Mouse (Mus musculus) heart, adult 2 months (tissue): ENCODE results near the gene Pacsin2. TPM values are rescaled to one million over a fixed set of nuclear protein-coding genes. Genes with fewer than 3 reads are reported as not detected.

Experiments
- DNase-seq, 2 experiments: peaks; one replicate each; pipeline ENCODE4 v3.0.0; 2021
- H3K27ac ChIP-seq: fragments of 200-600 bp; 2 replicates; pipeline ENCODE4 v1.8.1; 2022
- H3K27me3 ChIP-seq: fragments of 200-500 bp; 2 replicates; pipeline ENCODE4 v1.6.1; 2012; ENCODE audit warnings: mild to moderate bottlenecking, low read length, inconsistent platforms, mixed read lengths; ENCODE audit not compliant: control insufficient read depth, insufficient read depth
- H3K36me3 ChIP-seq: fragments of 200-500 bp; 2 replicates; pipeline ENCODE4 v1.6.1; 2012; ENCODE audit warnings: low read length, inconsistent platforms; ENCODE audit not compliant: control insufficient read depth, insufficient read depth
- H3K4me1 ChIP-seq: fragments of 200-500 bp; 2 replicates; pipeline ENCODE4 v1.6.1; 2011; ENCODE audit warnings: low read length; ENCODE audit not compliant: control insufficient read depth, insufficient read depth
- H3K4me3 ChIP-seq: fragments of 200-600 bp; 2 replicates; pipeline ENCODE4 v1.8.1; 2022
- H3K79me2 ChIP-seq: fragments of 200-500 bp; replicated peaks from 2 replicates; pipeline ENCODE4 v1.6.1; 2012; ENCODE audit warnings: mild to moderate bottlenecking, inconsistent platforms, low read length, moderate library complexity, mixed read lengths; ENCODE audit not compliant: control insufficient read depth, insufficient read depth
- H3K9ac ChIP-seq: fragments of 200-500 bp; 2 replicates; pipeline ENCODE4 v1.6.1; 2012; ENCODE audit warnings: low read depth, mild to moderate bottlenecking, control low read depth, inconsistent platforms, low read length, mixed read lengths
- CTCF ChIP-seq: fragments of 200-600 bp; IDR thresholded peaks from 2 replicates; pipeline ENCODE4 v1.8.1; 2022; ENCODE audit warnings: antibody characterized with exemption, mild to moderate bottlenecking, moderate library complexity
- EP300 ChIP-seq: fragments of 200-500 bp; IDR thresholded peaks from 2 replicates; pipeline ENCODE4 v1.6.1; 2011; ENCODE audit warnings: low read depth, low read length, control low read depth; ENCODE audit not compliant: insufficient read depth
- POLR2A ChIP-seq: fragments of 200-500 bp; IDR thresholded peaks from 2 replicates; pipeline ENCODE4 v1.6.1; 2011; ENCODE audit warnings: mild to moderate bottlenecking, low read depth, low read length, control low read depth; ENCODE audit not compliant: insufficient read depth
- WGBS: fragments of 180-500 bp; shearing (Covaris S2); methylation state at CpG from one replicate; pipeline ENCODE4 v1.1.7; 2018; 5-methylcytosine and 5-hydroxymethylcytosine counted together
- intact Hi-C: fragments of 180-260 bp; cut with DNase I; formaldehyde crosslinking; loops from one replicate; pipeline ENCODE4 v1.15.1; 2025
- polyA plus RNA-seq: library from polyadenylated mRNA; depleted of rRNA; stranded (reverse); fragments of >200 nt; gene quantifications from 2 replicates; pipeline ENCODE4 v1.2.3, GENCODE M21; 2012; rRNA removed
- total RNA-seq, 2 experiments: library from RNA; stranded (reverse); gene quantifications; 2 replicates each; pipeline ENCODE4 v1.2.3; 2021

Gene Pacsin2
- total and polyA plus RNA-seq, 3 experiments: 111 to 246 (median 200) TPM

DNA sequence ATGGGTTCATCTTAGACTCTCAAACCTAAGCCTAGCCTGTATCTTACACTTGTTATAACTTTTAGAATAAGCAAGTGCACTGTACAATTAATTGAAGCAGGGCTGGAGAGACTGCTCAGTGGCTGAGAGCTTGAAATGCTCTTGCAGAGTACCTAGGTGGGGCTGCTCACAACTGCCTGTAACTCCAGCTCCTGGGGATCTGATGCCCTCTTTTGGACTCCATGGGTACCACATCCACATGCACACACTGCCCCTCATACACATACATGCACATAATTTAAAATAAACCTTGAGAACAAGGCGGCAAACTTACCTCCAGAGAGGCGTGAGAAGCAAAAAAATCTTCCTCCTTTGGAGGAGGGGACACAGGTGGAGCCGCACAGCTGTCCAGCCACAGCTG lies 132.0 kb downstream of the Pacsin2 start:
- TF ChIP-seq CTCF (peak; percentile 61), POLR2A (no peak)
- Histone ChIP-seq H3K36me3 (no peaks in the 10 kb centered on the region), H3K4me1 (no peaks in the 10 kb centered on the region), H3K27me3 (no peaks in the 10 kb centered on the region), H3K9ac (no peak overlapping the region), H3K79me2 (no peaks in the 10 kb centered on the region), H3K4me3 (no peak overlapping the region), H3K27ac (no peak overlapping the region)
- WGBS: 88% methylated on average over 3 of the region's 3 CpGs
- intact Hi-C loops: no loop called here
- no peak for DNase-seq

DNA sequence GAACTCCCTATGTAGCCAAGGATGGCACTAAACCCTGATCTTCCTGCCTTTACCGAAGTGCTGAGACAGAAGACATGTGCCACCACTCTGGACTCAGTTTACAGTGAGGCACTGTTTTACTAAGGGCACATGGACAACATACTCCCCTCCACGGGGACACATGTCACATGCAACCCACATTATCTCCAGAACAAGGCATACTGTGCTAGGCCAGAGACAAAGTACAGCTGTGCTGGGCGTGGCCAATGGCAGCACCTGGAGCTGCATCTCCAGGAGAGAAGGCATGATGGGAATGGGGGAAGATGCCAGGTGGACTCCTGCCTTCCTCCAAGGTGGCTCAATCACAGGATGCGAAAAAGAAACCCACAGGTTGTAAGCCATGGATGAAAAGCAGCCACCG lies 135.5 kb downstream of the Pacsin2 start:
- H3K27me3 ChIP-seq: no peaks in the 10 kb centered on the region
- WGBS: 83% methylated on average over 5 of the region's 5 CpGs
- no peak for DNase-seq
- no peak overlapping the region for H3K4me3 ChIP-seq
- intact Hi-C loops: no loop called here
- no peaks in the 10 kb centered on the region for H3K4me1 ChIP-seq
- H3K36me3 ChIP-seq: no peaks in the 10 kb centered on the region
- no peak overlapping the region for H3K9ac ChIP-seq
- H3K27ac ChIP-seq: no peak overlapping the region
- no peaks in the 10 kb centered on the region for H3K79me2 ChIP-seq
- TF ChIP-seq EP300 (no peak), POLR2A (no peak), CTCF (no peak)

Other genes starting within 250 kb of the Pacsin2 start
- 1 to 10 TPM; 5.2 to 6.3 TPM for gene A4galt, start 212.8 kb downstream of the Pacsin2 start, total RNA-seq
- gene A4galt, start 212.8 kb downstream of the Pacsin2 start, polyA plus RNA-seq: 9.7 and 14.9 TPM in 2 replicates
- gene Arfgap3, start 114.4 kb downstream of the Pacsin2 start, total RNA-seq: 1 to 10 TPM; 9.6 to 9.8 TPM
- gene Arfgap3, start 114.4 kb downstream of the Pacsin2 start, polyA plus RNA-seq: 12.2 and 13.1 TPM in 2 replicates
- gene Ttll1, start 46.3 kb upstream of the Pacsin2 start, total RNA-seq: 10 to 100 TPM; 52.1 to 62.9 TPM
- gene Ttll1, start 46.3 kb upstream of the Pacsin2 start, polyA plus RNA-seq: 37.6 and 41.3 TPM in 2 replicates
- gene Bik, start 62.3 kb upstream of the Pacsin2 start, total RNA-seq: 10 to 100 TPM in 1 of 2 experiments, 1 to 10 TPM in 1; 8.3 to 10.9 TPM
- 11.7 and 21.8 TPM in 2 replicates for gene Bik, start 62.3 kb upstream of the Pacsin2 start, polyA plus RNA-seq
- 10 to 100 TPM; 61.2 to 61.8 TPM for gene Tspo, start 99.0 kb upstream of the Pacsin2 start, total RNA-seq
- gene Tspo, start 99.0 kb upstream of the Pacsin2 start, polyA plus RNA-seq: 101 and 154 TPM in 2 replicates
- gene Mcat, start 99.2 kb upstream of the Pacsin2 start, total RNA-seq: 10 to 100 TPM; 38.7 to 40.8 TPM
- 32.2 and 41.4 TPM in 2 replicates for gene Mcat, start 99.2 kb upstream of the Pacsin2 start, polyA plus RNA-seq
- gene Ttll12, start 130.6 kb upstream of the Pacsin2 start, total RNA-seq: 1 to 10 TPM; 4.5 to 5.5 TPM
- 9.9 and 10.6 TPM in 2 replicates for gene Ttll12, start 130.6 kb upstream of the Pacsin2 start, polyA plus RNA-seq